Mouse (Mus musculus): ENCODE data around the gene Klf8. TPM values are rescaled to one million over a fixed set of nuclear protein-coding genes. Genes with fewer than 3 reads are reported as not detected.

Gene Klf8
- polyA plus RNA-seq, 1 experiment from 2014 or later, result 0.99 TPM

- no peak for DNase-seq (ENCODE audit: low spot score)
- no peak overlapping the region for H3K27ac ChIP-seq (ENCODE audit: low read depth)
- no peaks in the 10 kb centered on the region for H3K4me1 ChIP-seq (replicated peaks; ENCODE audit: control insufficient read depth, insufficient read depth, low read length)
- no peak overlapping the region for H3K9ac ChIP-seq (ENCODE audit: low read length)
- H3K4me2 ChIP-seq (ENCODE audit: low read length), result no peak overlapping the region
- no peaks in the 10 kb centered on the region for H3K27me3 ChIP-seq (replicated peaks; ENCODE audit: control insufficient read depth, insufficient read depth, low read length)
- no peak overlapping the region for H3K4me3 ChIP-seq (ENCODE audit: low read depth, low read length)
- H3K9me3 ChIP-seq (ENCODE audit: control insufficient read depth, low read length), result no peaks in the 10 kb centered on the region
- no peaks in the 10 kb centered on the region for H3K36me3 ChIP-seq (ENCODE audit: control insufficient read depth, insufficient read depth, low read length)
- no peak for ATAC-seq (replicated peaks; ENCODE audit: low FRiP score, low TSS enrichment, low read depth)
- 70% methylated on average over 3 of the region's 3 CpGs for WGBS
Observed at GRCm38 (mm10) chrX:153375105-153375504, 137.8 kb downstream of the Klf8 start.

- Histone ChIP-seq H3K9ac (ENCODE audit: low read length) (no peak overlapping the region), H3K27ac (ENCODE audit: low read depth) (no peak overlapping the region), H3K4me3 (ENCODE audit: low read depth, low read length) (no peak overlapping the region), H3K36me3 (ENCODE audit: control insufficient read depth, insufficient read depth, low read length) (no peaks in the 10 kb centered on the region), H3K9me3 (ENCODE audit: control insufficient read depth, low read length) (no peaks in the 10 kb centered on the region), H3K4me1 (replicated peaks; ENCODE audit: control insufficient read depth, insufficient read depth, low read length) (no peaks in the 10 kb centered on the region), H3K27me3 (replicated peaks; ENCODE audit: control insufficient read depth, insufficient read depth, low read length) (no peaks in the 10 kb centered on the region), H3K4me2 (ENCODE audit: low read length) (no peak overlapping the region)
- DNase-seq (ENCODE audit: low spot score) (no peak), ATAC-seq (replicated peaks; ENCODE audit: low FRiP score, low TSS enrichment, low read depth) (no peak)
- WGBS, result 75% methylated on average over 3 of the region's 3 CpGs
Observed at GRCm38 (mm10) chrX:153381753-153382152, 144.5 kb downstream of the Klf8 start.

- H3K4me2 ChIP-seq (ENCODE audit: low read length), result no peak overlapping the region
- H3K36me3 ChIP-seq (ENCODE audit: control insufficient read depth, insufficient read depth, low read length), result no peaks in the 10 kb centered on the region
- H3K27ac ChIP-seq (ENCODE audit: low read depth), result no peak overlapping the region
- no peaks in the 10 kb centered on the region for H3K9me3 ChIP-seq (ENCODE audit: control insufficient read depth, low read length)
- ATAC-seq (replicated peaks; ENCODE audit: low FRiP score, low TSS enrichment, low read depth) (no peak), DNase-seq (ENCODE audit: low spot score) (no peak)
- H3K4me3 ChIP-seq (ENCODE audit: low read depth, low read length), result no peak overlapping the region
- WGBS, result 51% methylated on average over 2 of the region's 2 CpGs
- no peaks in the 10 kb centered on the region for H3K4me1 ChIP-seq (replicated peaks; ENCODE audit: control insufficient read depth, insufficient read depth, low read length)
- no peak overlapping the region for H3K9ac ChIP-seq (ENCODE audit: low read length)
- no peaks in the 10 kb centered on the region for H3K27me3 ChIP-seq (replicated peaks; ENCODE audit: control insufficient read depth, insufficient read depth, low read length)
Observed at GRCm38 (mm10) chrX:153389291-153389690, 152.0 kb downstream of the Klf8 start.

- Histone ChIP-seq H3K9ac (ENCODE audit: low read length) (no peak overlapping the region), H3K27me3 (replicated peaks; ENCODE audit: control insufficient read depth, insufficient read depth, low read length) (no peaks in the 10 kb centered on the region), H3K9me3 (ENCODE audit: control insufficient read depth, low read length) (no peaks in the 10 kb centered on the region), H3K36me3 (ENCODE audit: control insufficient read depth, insufficient read depth, low read length) (no peaks in the 10 kb centered on the region), H3K4me2 (ENCODE audit: low read length) (no peak overlapping the region), H3K4me3 (ENCODE audit: low read depth, low read length) (no peak overlapping the region), H3K4me1 (replicated peaks; ENCODE audit: control insufficient read depth, insufficient read depth, low read length) (no peaks in the 10 kb centered on the region), H3K27ac (ENCODE audit: low read depth) (no peak overlapping the region)
- no peak for DNase-seq (ENCODE audit: low spot score)
- no peak for ATAC-seq (replicated peaks; ENCODE audit: low FRiP score, low TSS enrichment, low read depth)
- 70% methylated on average over 5 of the region's 5 CpGs for WGBS
Observed at GRCm38 (mm10) chrX:153417067-153417466, 179.8 kb downstream of the Klf8 start.

- H3K9ac ChIP-seq (ENCODE audit: low read length), result no peak overlapping the region
- H3K9me3 ChIP-seq (ENCODE audit: control insufficient read depth, low read length), result no peaks in the 10 kb centered on the region
- no peak overlapping the region for H3K4me3 ChIP-seq (ENCODE audit: low read depth, low read length)
- DNase-seq (ENCODE audit: low spot score) (no peak), ATAC-seq (replicated peaks; ENCODE audit: low FRiP score, low TSS enrichment, low read depth) (no peak)
- H3K4me2 ChIP-seq (ENCODE audit: low read length), result no peak overlapping the region
- no peak overlapping the region for H3K27ac ChIP-seq (ENCODE audit: low read depth)
- H3K4me1 ChIP-seq (replicated peaks; ENCODE audit: control insufficient read depth, insufficient read depth, low read length), result no peaks in the 10 kb centered on the region
- no peaks in the 10 kb centered on the region for H3K27me3 ChIP-seq (replicated peaks; ENCODE audit: control insufficient read depth, insufficient read depth, low read length)
- WGBS, result 22% methylated on average over 5 of the region's 5 CpGs
- H3K36me3 ChIP-seq (ENCODE audit: control insufficient read depth, insufficient read depth, low read length), result no peaks in the 10 kb centered on the region
Observed at GRCm38 (mm10) chrX:153433659-153434293, 196.5 kb downstream of the Klf8 start.

GRCm38 (mm10) chrX:153439573-153439972 lies 202.3 kb downstream of the Klf8 start:
- no peak overlapping the region for H3K4me3 ChIP-seq (ENCODE audit: low read depth, low read length)
- no peak for DNase-seq (ENCODE audit: low spot score)
- no peak overlapping the region for H3K4me2 ChIP-seq (ENCODE audit: low read length)
- no peaks in the 10 kb centered on the region for H3K36me3 ChIP-seq (ENCODE audit: control insufficient read depth, insufficient read depth, low read length)
- H3K9me3 ChIP-seq (ENCODE audit: control insufficient read depth, low read length), result no peaks in the 10 kb centered on the region
- no peak overlapping the region for H3K27ac ChIP-seq (ENCODE audit: low read depth)
- no peaks in the 10 kb centered on the region for H3K27me3 ChIP-seq (replicated peaks; ENCODE audit: control insufficient read depth, insufficient read depth, low read length)
- H3K4me1 ChIP-seq (replicated peaks; ENCODE audit: control insufficient read depth, insufficient read depth, low read length), result no peaks in the 10 kb centered on the region
- no peak overlapping the region for H3K9ac ChIP-seq (ENCODE audit: low read length)
- no peak for ATAC-seq (replicated peaks; ENCODE audit: low FRiP score, low TSS enrichment, low read depth)

- no peak for ATAC-seq (replicated peaks; ENCODE audit: low FRiP score, low TSS enrichment, low read depth)
- no peaks in the 10 kb centered on the region for H3K9me3 ChIP-seq (ENCODE audit: control insufficient read depth, low read length)
- WGBS, result 89% methylated on average over 3 of the region's 3 CpGs
Observed at GRCm38 (mm10) chrX:153440018-153440417, 202.8 kb downstream of the Klf8 start.

More at GRCm38 (mm10) chrX:153440018-153440417, 202.8 kb downstream of the Klf8 start:
- Histone ChIP-seq H3K27me3 (replicated peaks; ENCODE audit: control insufficient read depth, insufficient read depth, low read length) (no peaks in the 10 kb centered on the region), H3K27ac (ENCODE audit: low read depth) (no peak overlapping the region), H3K9ac (ENCODE audit: low read length) (no peak overlapping the region), H3K36me3 (ENCODE audit: control insufficient read depth, insufficient read depth, low read length) (no peaks in the 10 kb centered on the region), H3K4me2 (ENCODE audit: low read length) (no peak overlapping the region), H3K4me1 (replicated peaks; ENCODE audit: control insufficient read depth, insufficient read depth, low read length) (no peaks in the 10 kb centered on the region), H3K4me3 (ENCODE audit: low read depth, low read length) (no peak overlapping the region)
- no peak for DNase-seq (ENCODE audit: low spot score)

Other genes starting within 250 kb of the Klf8 start
- gene Usp51, start 231.0 kb upstream of the Klf8 start, polyA plus RNA-seq (2014; fragmentation: Nextera tagmentation; extraction: Ambion mirVana), result 1.0 and 1.2 TPM in 2 replicates
- 42.2 and 46.5 TPM in 2 replicates for gene Mageh1, start 199.9 kb upstream of the Klf8 start, polyA plus RNA-seq (2014; fragmentation: Nextera tagmentation; extraction: Ambion mirVana)
- gene Foxr2, start 118.7 kb upstream of the Klf8 start, polyA plus RNA-seq (2014; fragmentation: Nextera tagmentation; extraction: Ambion mirVana), result 0.07 and 0.22 TPM in 2 replicates
- gene Rragb, start 97.5 kb upstream of the Klf8 start, polyA plus RNA-seq (2014; fragmentation: Nextera tagmentation; extraction: Ambion mirVana), result 2.7 and 2.8 TPM in 2 replicates

Data from intestine, embryonic 14.5 days (tissue).